Mouse (Mus musculus) forebrain, embryonic 11.5 days (tissue): ENCODE data around the gene Khdrbs1. TPM values are rescaled to one million over a fixed set of nuclear protein-coding genes. Genes with fewer than 3 reads are reported as not detected.
"Not testable (repeated sequence)": the region's sequence is repeated elsewhere in the genome, so short reads cannot be mapped to it uniquely, and the experiment has no call there.

Experiments used
- ATAC-seq: fragments of 200-750 bp; cut with Nextera tagmentation; replicated peaks from 2 replicates; pipeline ENCODE4 v1.8.0; 2017; ENCODE audit warnings: moderate TSS enrichment; ENCODE audit not compliant: low FRiP score
- DNase-seq: peaks from one replicate; pipeline ENCODE4 v3.0.0-alpha.2; 2017; ENCODE audit warnings: low spot score
- H3K27ac ChIP-seq: fragments of 300-500 bp; sonication (generic); 2 replicates; pipeline ENCODE4 v1.5.1; 2014; ENCODE audit warnings: low read depth, low read length
- H3K27me3 ChIP-seq: fragments of 300-500 bp; sonication (generic); 2 replicates; pipeline ENCODE4 v1.6.1; 2014; ENCODE audit warnings: mild to moderate bottlenecking, low read length, mixed read lengths; ENCODE audit not compliant: control insufficient read depth, insufficient read depth
- H3K36me3 ChIP-seq: fragments of 300-500 bp; sonication (generic); 2 replicates; pipeline ENCODE4 v1.6.1; 2014; ENCODE audit warnings: mild to moderate bottlenecking, low read length, moderate library complexity, mixed read lengths; ENCODE audit not compliant: control insufficient read depth, insufficient read depth
- H3K4me1 ChIP-seq: fragments of 300-500 bp; sonication (generic); replicated peaks from 2 replicates; pipeline ENCODE4 v1.6.1; 2014; ENCODE audit warnings: low read length, mixed read lengths; ENCODE audit not compliant: control insufficient read depth, insufficient read depth
- H3K4me2 ChIP-seq: fragments of 300-500 bp; sonication (generic); 2 replicates; pipeline ENCODE4 v1.6.1; 2014; ENCODE audit warnings: low read depth, mild to moderate bottlenecking, low read length, moderate library complexity, mixed read lengths; ENCODE audit not compliant: severe bottlenecking
- H3K4me3 ChIP-seq: fragments of 300-500 bp; sonication (generic); 2 replicates; pipeline ENCODE4 v1.5.1; 2014; ENCODE audit warnings: low read depth, low read length
- H3K9ac ChIP-seq: fragments of 300-500 bp; sonication (generic); 2 replicates; pipeline ENCODE4 v1.6.1; 2014; ENCODE audit warnings: low read length
- H3K9me3 ChIP-seq: fragments of 300-500 bp; sonication (generic); 2 replicates; pipeline ENCODE4 v1.6.1; 2016; ENCODE audit warnings: low read length, mixed read lengths; ENCODE audit not compliant: control insufficient read depth
- WGBS: fragments of 180-500 bp; shearing (Covaris S2); extraction: QIAGEN DNeasy Blood & Tissue Kit; methylation state at CpG from one replicate; pipeline ENCODE4 v1.1.7; 2014; 5-methylcytosine and 5-hydroxymethylcytosine counted together
- polyA plus RNA-seq: library from polyadenylated mRNA; unstranded; fragments of >200 nt; fragmentation: Nextera tagmentation; extraction: Ambion mirVana; gene quantifications from 2 replicates; pipeline ENCODE4 v1.2.1, GENCODE M21; 2014

Gene Khdrbs1
- polyA plus RNA-seq, 1 experiment from 2014 or later = 185 TPM

- H3K4me1 ChIP-seq = peaks cover 5% of the 10 kb centered on the region; the same call in 1 of the 2 replicates
- H3K4me2 ChIP-seq = peak overlapping the region; percentile 59
- WGBS = under 1% methylated on average over 62 of the region's 62 CpGs
- H3K9me3 ChIP-seq = no peaks in the 10 kb centered on the region
- H3K27me3 ChIP-seq = no peaks in the 10 kb centered on the region
- peak overlapping the region; percentile 100 for H3K4me3 ChIP-seq
- ATAC-seq (peak; percentile 48), DNase-seq (peak; percentile 74)
- H3K9ac ChIP-seq = peak overlapping the region; percentile 99
- H3K27ac ChIP-seq = peak overlapping the region; percentile 92
- no peaks in the 10 kb centered on the region for H3K36me3 ChIP-seq
These were observed 691 bp downstream of the Khdrbs1 start for GRCm38 (mm10) chr4:129741251-129741973.

GRCm38 (mm10) chr4:129739111-129739645, 2.9 kb downstream of the Khdrbs1 start:
- Histone ChIP-seq H3K9me3 (no peaks in the 10 kb centered on the region), H3K4me2 (no peak overlapping the region; the same call in 1 of the 2 replicates), H3K27ac (no peak overlapping the region), H3K27me3 (no peaks in the 10 kb centered on the region), H3K9ac (no peak overlapping the region), H3K36me3 (no peaks in the 10 kb centered on the region; the same call in 1 of the 2 replicates), H3K4me1 (peaks cover 5% of the 10 kb centered on the region; the same call in 1 of the 2 replicates), H3K4me3 (no peak overlapping the region)
- ATAC-seq (no peak), DNase-seq (no peak)
- 89% methylated on average over 4 of the region's 4 CpGs for WGBS

DNA sequence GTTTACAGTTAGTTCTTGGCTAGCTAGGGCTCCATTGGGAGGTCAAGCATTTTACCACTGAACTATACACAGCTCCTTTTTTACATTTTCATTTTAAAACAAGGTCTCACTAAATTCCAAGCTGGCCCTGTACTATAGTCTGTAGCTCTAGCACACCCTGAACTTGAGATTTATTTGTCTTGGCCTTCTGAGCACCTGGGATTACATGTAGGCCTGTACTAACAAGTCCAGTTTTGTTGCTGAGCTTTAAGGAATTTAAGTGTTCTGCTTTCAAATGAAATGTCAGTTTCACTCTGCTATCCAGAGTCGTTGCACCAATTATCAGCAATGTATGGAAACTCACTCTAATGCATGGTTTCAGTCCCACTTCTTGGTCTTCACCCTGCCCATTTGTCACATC, 5.9 kb downstream of the Khdrbs1 start:
- H3K36me3 ChIP-seq = no peaks in the 10 kb centered on the region; the same call in 1 of the 2 replicates

DNA sequence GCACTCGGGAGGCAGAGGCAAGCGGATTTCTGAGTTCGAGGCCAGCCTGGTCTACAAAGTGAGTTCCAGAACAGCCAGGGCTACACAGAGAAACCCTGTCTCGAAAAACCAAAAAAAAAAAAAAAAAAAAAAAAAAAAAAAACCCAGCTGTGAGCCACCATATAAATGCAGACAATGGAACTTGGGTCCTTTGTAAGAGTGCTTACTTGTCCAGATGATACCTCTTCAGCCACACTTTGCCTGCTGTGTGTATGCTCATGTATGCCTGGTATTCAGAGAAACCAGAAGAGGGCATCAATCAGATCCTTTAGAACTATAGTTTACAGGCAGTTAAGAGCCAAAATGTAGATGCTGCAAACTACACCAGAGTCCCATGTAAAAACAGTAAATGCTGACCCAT, 6.6 kb downstream of the Khdrbs1 start:
- H3K4me1 ChIP-seq, H3K9ac ChIP-seq, H3K27ac ChIP-seq, H3K9me3 ChIP-seq, ATAC-seq, DNase-seq, H3K4me2 ChIP-seq, H3K36me3 ChIP-seq, H3K4me3 ChIP-seq, H3K27me3 ChIP-seq: not testable (repeated sequence)
- WGBS = 92% methylated on average over 4 of the region's 4 CpGs

More for the DNA sequence above, 5.9 kb downstream of the Khdrbs1 start:
- no peak overlapping the region for H3K4me2 ChIP-seq
- H3K9me3 ChIP-seq = no peaks in the 10 kb centered on the region
- H3K4me3 ChIP-seq = no peak overlapping the region
- peaks cover 3% of the 10 kb centered on the region; the same call in 1 of the 2 replicates for H3K4me1 ChIP-seq
- H3K9ac ChIP-seq = no peak overlapping the region
- no peaks in the 10 kb centered on the region for H3K27me3 ChIP-seq
- no peak overlapping the region for H3K27ac ChIP-seq
- no peak for DNase-seq
- ATAC-seq = no peak
- 98% methylated on average over 1 of the region's 1 CpGs for WGBS

DNA sequence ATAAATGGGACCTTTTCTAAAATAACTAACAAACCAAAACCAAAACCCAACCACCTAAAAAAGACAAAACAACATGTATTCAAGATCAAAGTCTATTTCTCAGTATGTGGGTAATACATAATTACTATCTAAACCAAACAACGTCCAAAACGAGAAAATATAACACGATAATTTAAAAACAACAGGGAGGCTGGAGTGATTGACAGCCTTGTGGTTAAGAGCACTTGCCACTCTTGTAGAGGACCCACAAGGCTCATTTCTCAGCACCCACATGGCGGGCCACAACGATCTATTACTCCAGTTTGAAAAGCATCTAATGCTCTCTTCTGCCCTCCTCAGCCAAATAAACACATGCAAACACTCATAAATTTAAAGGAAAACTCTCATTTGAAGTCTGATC, 10.7 kb downstream of the Khdrbs1 start:
- DNase-seq (no peak), ATAC-seq (no peak)
- H3K27ac ChIP-seq = no peak overlapping the region
- WGBS = 90% methylated on average over 5 of the region's 5 CpGs
- H3K36me3 ChIP-seq = peaks cover 15% of the 10 kb centered on the region
- H3K9me3 ChIP-seq = no peaks in the 10 kb centered on the region
- no peak overlapping the region for H3K4me2 ChIP-seq
- H3K4me1 ChIP-seq = no peaks in the 10 kb centered on the region
- H3K4me3 ChIP-seq = no peak overlapping the region
- H3K9ac ChIP-seq = no peak overlapping the region
- H3K27me3 ChIP-seq = no peaks in the 10 kb centered on the region

- Histone ChIP-seq H3K27ac (no peak overlapping the region), H3K27me3 (no peaks in the 10 kb centered on the region), H3K9me3 (no peaks in the 10 kb centered on the region), H3K4me2 (no peak overlapping the region), H3K36me3 (peaks cover 28% of the 10 kb centered on the region), H3K4me3 (no peak overlapping the region), H3K9ac (no peak overlapping the region), H3K4me1 (no peaks in the 10 kb centered on the region)
- DNase-seq (no peak), ATAC-seq (no peak)
- 92% methylated on average over 9 of the region's 9 CpGs for WGBS
These were observed 25.8 kb downstream of the Khdrbs1 start for GRCm38 (mm10) chr4:129716310-129716709.

DNA sequence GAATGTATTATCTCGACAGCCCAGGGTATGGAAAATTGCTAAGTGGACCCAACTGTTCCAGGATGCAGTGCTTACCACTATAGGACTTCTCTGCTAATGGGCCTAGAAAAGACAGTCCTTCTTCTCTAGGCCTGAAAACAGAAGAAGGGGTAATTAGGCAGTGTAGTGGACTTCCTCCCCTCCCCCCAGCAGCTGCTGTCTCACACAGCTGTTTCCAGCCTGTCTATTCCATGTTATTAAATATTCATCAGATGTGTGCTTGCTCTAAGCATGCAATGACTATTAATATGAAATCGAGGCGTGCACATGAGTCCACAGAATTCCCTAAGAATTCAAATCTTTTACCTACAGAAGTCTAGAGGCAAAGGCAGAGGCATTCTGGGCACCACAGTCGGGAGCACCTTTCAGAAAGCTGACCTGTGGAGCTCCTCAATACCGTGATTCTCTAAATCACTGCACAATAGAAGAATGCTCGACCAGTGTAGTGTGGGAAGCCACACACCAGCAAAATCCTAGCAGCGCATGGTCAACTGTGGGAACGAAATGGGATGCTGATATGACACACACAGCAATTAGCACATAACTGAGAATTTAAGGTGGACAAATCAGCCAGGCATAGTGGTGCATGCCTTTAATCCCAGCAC, 32.5 kb downstream of the Khdrbs1 start:
- H3K27me3 ChIP-seq = no peaks in the 10 kb centered on the region
- H3K36me3 ChIP-seq = peaks cover 19% of the 10 kb centered on the region
- H3K4me2 ChIP-seq = no peak overlapping the region
- DNase-seq (no peak), ATAC-seq (no peak)
- H3K9ac ChIP-seq = no peak overlapping the region
- WGBS = 79% methylated on average over 8 of the region's 8 CpGs
- peak overlapping the region; percentile 47 for H3K27ac ChIP-seq
- H3K9me3 ChIP-seq = no peaks in the 10 kb centered on the region
- H3K4me3 ChIP-seq = no peak overlapping the region
- no peaks in the 10 kb centered on the region for H3K4me1 ChIP-seq

DNA sequence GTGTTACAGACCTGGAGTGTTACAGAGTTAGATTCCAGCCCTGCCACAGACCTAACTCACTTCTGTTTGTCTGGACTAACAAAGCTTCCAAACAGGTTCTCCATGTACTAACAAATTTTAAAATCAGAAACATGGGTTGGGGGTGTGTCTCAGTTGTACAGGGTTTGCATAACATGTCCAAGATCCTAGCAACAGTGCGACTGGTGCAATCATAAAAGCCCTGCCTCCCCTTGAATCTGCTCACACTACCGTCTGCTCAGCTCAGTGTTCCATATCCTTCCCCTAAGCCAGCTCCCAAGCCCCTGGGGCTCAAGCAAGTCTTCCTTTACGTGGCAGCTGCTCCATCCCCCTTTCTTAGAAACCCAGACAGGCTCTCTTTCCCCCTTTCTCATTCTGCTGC, 35.4 kb downstream of the Khdrbs1 start:
- no peak overlapping the region for H3K4me3 ChIP-seq
- 0 out of 2 replicates have a peak overlapping the region, but pooled peaks have one; percentile 18 for H3K27ac ChIP-seq
- no peak for DNase-seq
- peaks cover 15% of the 10 kb centered on the region; the same call in 1 of the 2 replicates for H3K36me3 ChIP-seq
- ATAC-seq = no peak
- H3K4me2 ChIP-seq = no peak overlapping the region
- peaks cover 6% of the 10 kb centered on the region for H3K4me1 ChIP-seq
- WGBS = 64% methylated on average over 3 of the region's 3 CpGs
- H3K27me3 ChIP-seq = no peaks in the 10 kb centered on the region
- H3K9me3 ChIP-seq = no peaks in the 10 kb centered on the region
- no peak overlapping the region for H3K9ac ChIP-seq
